Mouse (Mus musculus): ENCODE measurements around the gene Vax1.

DNA sequence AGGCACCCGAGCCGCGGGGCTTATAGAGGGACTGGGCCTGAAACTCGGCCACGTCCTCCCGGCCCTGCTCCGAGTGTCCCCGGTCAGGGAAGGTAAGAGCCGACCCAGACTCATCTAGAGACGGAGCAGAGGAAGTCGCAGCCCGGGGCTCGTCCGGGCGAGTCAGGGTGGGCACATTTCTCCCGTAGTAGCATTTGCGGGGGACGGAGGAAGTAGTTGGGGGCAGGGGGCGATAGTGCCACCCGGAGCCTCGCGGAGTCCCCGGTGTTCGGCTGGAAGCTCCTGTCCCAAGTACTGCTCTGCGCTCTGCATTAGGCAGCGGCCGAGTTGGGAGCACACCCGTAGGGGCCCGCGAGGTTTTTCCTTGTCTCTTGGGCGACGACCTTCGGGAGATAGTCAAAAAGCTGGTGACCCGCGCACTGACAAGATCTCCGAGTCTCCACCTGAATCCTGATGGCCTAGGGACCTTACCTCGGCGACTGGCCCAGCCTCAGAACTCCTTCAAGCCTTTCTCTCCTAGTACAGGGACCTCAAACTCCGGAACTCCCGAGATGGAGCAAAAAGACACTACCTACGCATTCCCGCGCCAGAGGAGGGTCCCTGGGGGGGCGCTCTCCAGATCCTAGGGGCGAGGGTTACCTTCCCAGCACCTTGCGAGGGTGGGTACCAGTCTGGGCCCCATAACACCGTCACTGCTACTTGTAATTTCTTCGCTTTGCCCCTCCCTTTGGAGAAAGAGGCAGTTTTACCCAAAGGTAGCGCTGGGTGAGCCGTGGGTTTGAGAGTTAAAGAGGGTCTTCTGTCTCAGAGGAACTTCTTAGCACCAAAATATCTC, 24.3 kb upstream of the Vax1 start:
- TF ChIP-seq CTCF (IDR thresholded peaks at IDR 0.05; ENCODE audit: control insufficient read depth, insufficient read depth, low read length) (no peak), POLR2A (IDR thresholded peaks at IDR 0.05; ENCODE audit: borderline replicate concordance, control insufficient read depth, low read depth, low read length) (no peak)
